Comparison of ENCODE assay signal across 15 mouse cellular contexts in genomic region chrX:99505852-99506251, GRCm38 (mm10). TPM values are rescaled to one million over a fixed set of nuclear protein-coding genes. Genes with fewer than 3 reads are reported as not detected.
A peak's percentile ranks its signal among the peaks of the same experiment; 100 is the strongest.
DNase-seq lines count a peak whose midpoint lies in the region; ATAC-seq and TF ChIP-seq lines count a peak whose summit lies in the region.
"Had no signal": no experiment of that assay in that cellular context is flagged by ENCODE, and none has a peak within 500 bp of the region (broad histone marks: within the 10 kb centered on the region; RNA-seq: fewer than 3 reads in every experiment).

No protein-coding gene starts in this region.

- H3K27ac ChIP-seq in forebrain, embryonic 13.5 days: no peak overlapping the region
- no peak overlapping the region for H3K27ac ChIP-seq in forebrain, embryonic 11.5 days (ENCODE audit: low read depth, low read length)
- no peak overlapping the region for H3K27ac ChIP-seq in hindbrain, postnatal 0 days
- H3K27ac ChIP-seq in midbrain, embryonic 16.5 days (ENCODE audit: low read length): peak overlapping the region; percentile 63
- H3K27ac ChIP-seq: liver, embryonic 14.5 days; neural tube, embryonic 12.5 days had no signal

- no peaks in the 10 kb centered on the region for H3K36me3 ChIP-seq in forebrain, embryonic 13.5 days (ENCODE audit: poor library complexity, severe bottlenecking)
- H3K36me3 ChIP-seq in forebrain, embryonic 11.5 days (ENCODE audit: control insufficient read depth, insufficient read depth, low read length): no peaks in the 10 kb centered on the region
- no peaks in the 10 kb centered on the region for H3K36me3 ChIP-seq in hindbrain, postnatal 0 days (ENCODE audit: insufficient read depth, low read length)
- H3K36me3 ChIP-seq in midbrain, embryonic 16.5 days (ENCODE audit: control insufficient read depth, insufficient read depth, low read length): no peaks in the 10 kb centered on the region
- H3K36me3 ChIP-seq: neural tube, embryonic 12.5 days had no signal

- no peak overlapping the region for H3K4me2 ChIP-seq in forebrain, embryonic 13.5 days
- H3K4me2 ChIP-seq in forebrain, embryonic 11.5 days (ENCODE audit: low read depth, low read length, severe bottlenecking): no peak overlapping the region
- no peak overlapping the region for H3K4me2 ChIP-seq in hindbrain, postnatal 0 days (ENCODE audit: low read depth, low read length)
- H3K4me2 ChIP-seq in midbrain, embryonic 16.5 days (ENCODE audit: low read length): no peak overlapping the region
- H3K4me2 ChIP-seq: neural tube, embryonic 12.5 days had no signal

- WGBS in forebrain, embryonic 13.5 days: 53% methylated on average over 5 of the region's 5 CpGs
- WGBS in forebrain, embryonic 11.5 days: 68% methylated on average over 5 of the region's 5 CpGs
- WGBS in hindbrain, postnatal 0 days: 53% methylated on average over 5 of the region's 5 CpGs
- WGBS in midbrain, embryonic 16.5 days: 31% methylated on average over 5 of the region's 5 CpGs

- peak; percentile 84 for ATAC-seq in forebrain, embryonic 13.5 days
- ATAC-seq in forebrain, embryonic 11.5 days (replicated peaks; ENCODE audit: low FRiP score): no peak
- peak; percentile 71; the same call in 1 of the 2 replicates for ATAC-seq in hindbrain, postnatal 0 days
- peak; percentile 92 for ATAC-seq in midbrain, embryonic 16.5 days
- ATAC-seq: intestine, postnatal 0 days had no signal

- H3K4me1 ChIP-seq in forebrain, embryonic 13.5 days: peaks cover 8% of the 10 kb centered on the region; the same call in 1 of the 2 replicates
- H3K4me1 ChIP-seq in forebrain, embryonic 11.5 days (replicated peaks; ENCODE audit: control insufficient read depth, insufficient read depth, low read length): no peaks in the 10 kb centered on the region
- no peaks in the 10 kb centered on the region for H3K4me1 ChIP-seq in hindbrain, postnatal 0 days (ENCODE audit: insufficient read depth, low read length)
- peaks cover 6% of the 10 kb centered on the region for H3K4me1 ChIP-seq in midbrain, embryonic 16.5 days (ENCODE audit: control insufficient read depth, insufficient read depth, low read length)
- H3K4me1 ChIP-seq: neural tube, embryonic 12.5 days had no signal

- no peak for TF ChIP-seq CTCF in brain, embryonic 14.5 days (IDR thresholded peaks at IDR 0.05; ENCODE audit: borderline replicate concordance, extremely low read depth, insufficient read depth, insufficient read length)
- no peak for TF ChIP-seq CTCF in hindbrain, postnatal 0 days (IDR thresholded peaks at IDR 0.05; ENCODE audit: low read depth)

- H3K9ac ChIP-seq in forebrain, embryonic 13.5 days: no peak overlapping the region
- no peak overlapping the region for H3K9ac ChIP-seq in forebrain, embryonic 11.5 days (ENCODE audit: low read length)
- H3K9ac ChIP-seq in hindbrain, postnatal 0 days (replicated peaks; ENCODE audit: low read length): no peak overlapping the region
- H3K9ac ChIP-seq in midbrain, embryonic 16.5 days (ENCODE audit: low read depth, low read length): no peak overlapping the region
- H3K9ac ChIP-seq: liver, embryonic 14.5 days; neural tube, embryonic 12.5 days had no signal

- no peak overlapping the region for H3K4me3 ChIP-seq in forebrain, embryonic 13.5 days
- no peak overlapping the region for H3K4me3 ChIP-seq in forebrain, embryonic 11.5 days (ENCODE audit: low read depth, low read length)
- no peak overlapping the region for H3K4me3 ChIP-seq in hindbrain, postnatal 0 days (ENCODE audit: low read length)
- H3K4me3 ChIP-seq in midbrain, embryonic 16.5 days (ENCODE audit: low read depth, low read length): no peak overlapping the region
- H3K4me3 ChIP-seq: erythroblast, embryonic 14.5 days; neural tube, embryonic 12.5 days had no signal

- TF ChIP-seq POLR2A in brain, embryonic 14.5 days (IDR thresholded peaks at IDR 0.05; ENCODE audit: borderline replicate concordance, extremely low read depth, insufficient read depth, insufficient read length, poor library complexity, severe bottlenecking): no peak

- peaks cover 17% of the 10 kb centered on the region for H3K27me3 ChIP-seq in forebrain, embryonic 13.5 days
- H3K27me3 ChIP-seq in forebrain, embryonic 11.5 days (ENCODE audit: control insufficient read depth, insufficient read depth, low read length): peaks cover 22% of the 10 kb centered on the region
- H3K27me3 ChIP-seq in hindbrain, postnatal 0 days (ENCODE audit: insufficient read depth, low read length): no peaks in the 10 kb centered on the region
- H3K27me3 ChIP-seq in midbrain, embryonic 16.5 days (ENCODE audit: control insufficient read depth, insufficient read depth, low read depth, low read length): peaks cover 9% of the 10 kb centered on the region

- H3K9me3 ChIP-seq in forebrain, embryonic 13.5 days (replicated peaks): no peaks in the 10 kb centered on the region
- H3K9me3 ChIP-seq in forebrain, embryonic 11.5 days (ENCODE audit: control insufficient read depth, low read length): no peaks in the 10 kb centered on the region
- H3K9me3 ChIP-seq in hindbrain, postnatal 0 days (ENCODE audit: low read length): no peaks in the 10 kb centered on the region
- H3K9me3 ChIP-seq in midbrain, embryonic 16.5 days (replicated peaks; ENCODE audit: control insufficient read depth, low read length, poor library complexity, severe bottlenecking): no peaks in the 10 kb centered on the region
- H3K9me3 ChIP-seq: neural tube, embryonic 12.5 days had no signal

- DNase-seq in forebrain, embryonic 11.5 days (ENCODE audit: low spot score): no peak
- peak; percentile 78 for DNase-seq in brain, embryonic 14.5 days (ENCODE audit: low read depth)
- peak; percentile 63 for DNase-seq in hindbrain, postnatal 0 days (ENCODE audit: low spot score)
- DNase-seq in spleen, postnatal 14 days (ENCODE audit: low spot score in 2 of 2): no peak
- DNase-seq in thymus, postnatal 0 days (ENCODE audit: low spot score): no peak
- DNase-seq in ovary, adult 18-20 months (ENCODE audit: low spot score): no peak
- DNase-seq: cerebellum, postnatal 36 days; lung, postnatal 4 days; thymus, postnatal 4 days had no signal

RNA-seq across cellular contexts. Expression of gene Pja1, which starts 34.8 kb away (rescaled TPM):
- 316 and 321 TPM in 2 replicates for polyA plus RNA-seq in forebrain, embryonic 13.5 days (2015; fragmentation: Nextera tagmentation; extraction: Ambion mirVana)
- 228 TPM in 2 replicates for polyA plus RNA-seq in forebrain, embryonic 11.5 days (2014; fragmentation: Nextera tagmentation; extraction: Ambion mirVana)
- polyA plus RNA-seq in brain, embryonic 14.5 days (2012; rRNA removed): 241 and 242 TPM in 2 replicates
- 194 and 216 TPM in 2 replicates for total RNA-seq in hindbrain, postnatal 0 days (2014; rRNA removed)
- 335 and 344 TPM in 2 replicates for polyA plus RNA-seq in hindbrain, postnatal 0 days (2015; fragmentation: Nextera tagmentation; extraction: Ambion mirVana)
- polyA plus RNA-seq in midbrain, embryonic 16.5 days (2015; fragmentation: Nextera tagmentation; extraction: Ambion mirVana): 431 and 432 TPM in 2 replicates
- 39.0 and 46.3 TPM in 2 replicates for polyA plus RNA-seq in thymus, postnatal 0 days (2015; fragmentation: Nextera tagmentation; extraction: Ambion mirVana)

Comparison
In these comparisons a context has a peak if more than half of its experiments do, and no peak if none do; other contexts are left out.
1. DNase-seq: peak in brain, embryonic 14.5 days (single experiment) and hindbrain, postnatal 0 days (single experiment); none in forebrain, embryonic 11.5 days (single experiment), spleen, postnatal 14 days (0 of 2), thymus, postnatal 0 days (single experiment) and ovary, adult 18-20 months (single experiment).